Mouse (Mus musculus): ENCODE results near the gene Poln.

DNA sequence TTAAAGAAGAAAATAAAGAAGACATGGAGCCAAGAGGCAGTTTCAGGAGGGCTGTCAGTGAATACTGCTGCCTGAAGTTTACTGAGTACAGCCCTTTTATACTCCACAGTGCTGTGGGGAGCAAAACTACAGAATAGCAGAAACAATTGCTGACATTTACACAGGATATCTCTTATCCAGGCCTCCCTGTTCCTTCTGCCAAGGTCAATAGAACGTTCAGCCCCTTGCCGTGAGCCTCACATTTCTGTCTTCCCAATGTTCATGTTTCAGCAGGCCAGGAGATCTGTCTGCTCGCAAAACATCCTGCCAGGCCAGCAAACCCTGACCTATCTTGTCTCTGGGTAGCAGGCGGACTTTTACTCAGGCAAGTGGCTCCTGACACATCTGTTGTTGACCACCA lies 209.9 kb downstream of the Poln start:
- TF ChIP-seq CTCF (IDR thresholded peaks at IDR 0.05; ENCODE audit: borderline replicate concordance, extremely low read depth, insufficient read depth, insufficient read length) (no peak), POLR2A (IDR thresholded peaks at IDR 0.05; ENCODE audit: borderline replicate concordance, extremely low read depth, insufficient read depth, insufficient read length, poor library complexity, severe bottlenecking) (no peak)
